Mouse (Mus musculus) thymus, postnatal 14 days (tissue): ENCODE results near the gene Nde1.

Experiments used
- DNase-seq: peaks from one replicate; pipeline ENCODE4 v3.0.0; 2021

Gene Nde1

DNA sequence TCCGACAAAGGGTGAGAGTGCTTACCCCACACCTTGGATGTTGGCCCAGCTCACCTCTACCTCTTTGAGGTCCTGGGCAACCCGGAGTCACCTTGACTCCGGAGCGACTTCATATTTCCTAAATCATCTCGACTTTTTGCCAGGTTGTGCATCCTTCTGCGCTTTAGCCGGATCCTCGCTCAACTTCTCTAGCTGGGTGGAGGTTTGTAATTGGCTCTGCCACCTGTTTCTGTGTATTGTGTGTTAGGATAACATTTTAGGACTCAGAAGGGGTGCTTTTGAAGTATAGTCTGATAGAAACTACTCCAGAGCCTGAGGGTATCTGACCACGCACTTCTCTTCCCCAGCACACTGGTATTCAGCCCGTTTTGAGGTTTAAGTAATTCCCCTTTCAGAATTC, 656 bp downstream of the Nde1 start:
- DNase-seq = no peak

- DNase-seq = no peak
Measured at GRCm38 (mm10) chr16:14166490-14166889, 3.4 kb downstream of the Nde1 start.

GRCm38 (mm10) chr16:14169706-14170105, 6.6 kb downstream of the Nde1 start:
- DNase-seq = no peak

DNA sequence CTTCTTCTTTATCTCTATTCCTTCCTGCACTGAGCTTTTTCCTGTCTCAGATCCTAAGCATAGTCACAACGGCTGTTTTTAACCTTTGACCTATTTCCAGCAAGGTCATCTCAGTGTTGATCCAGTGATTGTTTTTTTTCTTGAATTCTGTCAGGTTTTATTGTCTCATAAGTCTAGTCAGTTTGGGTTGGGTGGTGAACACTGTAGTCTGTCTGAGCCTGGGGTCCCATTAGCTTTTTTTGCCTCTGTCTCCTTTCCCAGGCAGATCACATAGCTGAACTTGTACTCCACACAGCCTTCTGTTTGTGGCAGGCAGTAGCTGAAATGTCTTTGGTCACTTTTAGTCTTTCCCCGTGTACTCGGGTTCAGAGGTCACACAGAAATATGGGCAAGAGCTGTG, 15.0 kb downstream of the Nde1 start:
- no peak for DNase-seq

- no peak for DNase-seq
Measured at GRCm38 (mm10) chr16:14180163-14180733, 17.2 kb downstream of the Nde1 start.

DNA sequence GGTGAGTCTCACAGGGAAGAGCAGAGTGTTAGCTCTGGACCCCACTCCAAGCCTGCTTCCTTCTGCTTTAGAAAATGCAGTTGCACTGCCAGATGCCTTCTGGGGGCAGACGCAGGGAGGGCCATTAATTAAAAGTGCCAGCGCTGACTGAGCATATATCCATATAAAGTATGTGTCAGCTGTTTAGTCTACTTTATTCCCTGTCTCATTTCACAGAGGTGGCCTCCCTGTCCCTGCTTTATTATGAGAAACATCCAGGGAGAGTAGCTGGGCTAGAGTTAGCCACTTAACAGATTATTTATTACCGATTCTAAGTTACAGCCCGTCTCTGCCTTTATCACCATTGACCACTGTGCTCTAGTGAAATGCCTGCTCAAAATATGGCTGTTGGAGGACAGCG, 19.3 kb downstream of the Nde1 start:
- DNase-seq = no peak

DNA sequence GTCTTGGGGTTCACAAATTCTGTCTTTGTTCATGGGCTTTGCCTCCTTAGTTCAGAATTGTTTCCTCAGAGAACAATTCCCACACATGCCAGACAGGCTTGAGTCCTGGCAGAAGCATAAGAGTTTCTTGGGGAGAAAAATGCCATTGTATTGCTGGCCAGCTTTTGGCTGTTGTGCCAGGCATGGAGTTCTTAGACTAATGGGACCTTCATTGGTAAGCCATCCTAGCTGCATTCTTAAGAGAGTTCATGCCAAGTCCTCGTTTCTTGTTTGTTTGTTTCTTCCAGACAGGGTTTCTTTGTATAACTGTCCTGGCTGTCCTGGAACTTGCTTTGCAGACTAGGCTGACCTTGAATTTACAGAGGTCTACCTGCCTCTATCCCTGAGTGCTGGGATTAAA, 20.8 kb downstream of the Nde1 start:
- DNase-seq = no peak

- no peak for DNase-seq
Measured at GRCm38 (mm10) chr16:14185516-14185915, 22.4 kb downstream of the Nde1 start.

- DNase-seq = no peak
Measured at GRCm38 (mm10) chr16:14194164-14194950, 31.3 kb downstream of the Nde1 start.

DNA sequence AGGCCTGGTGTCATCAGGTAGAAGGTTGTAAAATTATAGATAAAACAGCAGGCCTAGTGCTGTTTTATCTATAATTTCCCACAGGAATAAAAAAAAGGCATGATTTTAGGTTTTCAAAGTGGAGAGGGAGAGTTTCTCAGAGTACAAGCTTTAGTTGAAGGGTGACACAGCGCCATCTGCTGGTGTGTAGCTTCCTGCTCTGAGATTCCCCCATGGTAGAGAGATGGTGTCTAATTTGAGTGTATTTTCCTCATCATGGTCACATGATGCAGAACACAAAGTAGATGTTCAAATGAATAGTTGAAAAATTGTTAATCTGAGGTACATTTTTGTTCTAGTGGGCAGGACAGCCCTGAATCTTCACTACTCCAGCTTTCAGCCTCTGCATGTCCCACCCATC, 32.4 kb downstream of the Nde1 start:
- peak; percentile 54 for DNase-seq

DNA sequence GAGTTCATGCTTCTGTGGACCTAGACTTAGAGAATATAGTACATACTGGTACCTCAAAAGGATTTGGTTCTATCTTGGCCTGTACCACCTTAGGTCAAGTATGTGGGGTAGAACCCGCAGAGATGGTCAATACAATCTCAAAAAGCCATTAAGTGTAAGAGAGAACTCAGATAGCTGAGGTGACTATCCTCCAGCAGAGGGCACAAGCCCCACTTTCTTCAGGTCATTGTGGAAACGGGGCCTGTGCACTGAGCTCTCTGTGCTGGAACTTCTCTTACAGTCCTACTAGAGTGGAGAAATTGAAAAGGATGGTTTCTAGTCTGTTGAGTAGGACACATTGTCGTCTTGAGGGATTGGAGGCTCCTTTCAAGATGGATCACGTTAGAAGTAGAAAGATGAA, 35.7 kb downstream of the Nde1 start:
- DNase-seq = no peak

GRCm38 (mm10) chr16:14215156-14215555, 52.1 kb downstream of the Nde1 start:
- DNase-seq = no peak

DNA sequence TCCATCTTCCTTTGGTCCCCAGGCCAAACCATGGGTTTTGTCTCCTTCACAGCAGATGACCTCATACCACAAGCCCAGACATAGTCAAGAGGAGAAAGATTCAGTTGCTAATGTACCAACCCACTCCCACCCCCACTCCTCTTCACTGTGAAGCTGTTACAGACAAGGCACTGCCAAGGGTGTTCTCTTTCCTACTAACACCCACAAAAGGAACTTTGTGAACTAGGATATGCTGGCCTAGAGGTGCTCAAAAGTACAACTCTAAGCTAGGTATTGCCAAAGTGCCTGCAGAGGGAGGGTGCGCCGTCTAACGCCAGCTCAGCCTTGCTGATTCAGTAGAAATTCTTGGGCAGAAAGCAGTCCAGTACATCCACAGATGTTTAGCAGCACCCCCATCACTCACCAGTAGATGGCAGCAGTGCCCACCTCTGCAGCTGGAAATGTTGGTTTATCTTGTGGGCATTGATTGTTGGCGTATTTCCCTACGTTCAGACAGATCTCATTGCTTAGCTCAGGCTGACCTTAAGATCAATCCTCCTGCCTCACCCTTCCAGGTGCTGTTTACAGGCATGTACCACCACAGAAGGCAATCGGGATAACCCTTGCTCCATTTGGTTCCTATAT, 74.1 kb downstream of the Nde1 start:
- DNase-seq = peak; percentile 70

DNA sequence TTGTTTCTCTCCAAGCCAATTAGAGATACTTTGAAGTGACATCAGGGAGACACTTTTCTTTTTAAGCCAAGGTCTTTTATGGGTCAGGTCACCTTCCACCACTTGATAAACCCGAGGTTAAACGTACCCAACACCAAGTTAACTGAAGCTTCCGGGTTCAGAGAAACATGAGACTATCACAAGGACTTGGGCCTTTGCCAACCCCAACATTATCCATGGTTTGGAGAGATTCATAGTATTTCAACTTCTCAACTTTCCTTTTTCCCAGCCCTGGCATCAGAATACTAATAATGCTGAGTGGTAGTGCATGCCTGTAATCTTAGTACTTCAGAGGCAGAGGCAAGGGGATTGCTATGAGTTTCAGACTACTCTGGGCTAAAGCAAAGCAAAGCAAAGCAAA, 79.0 kb downstream of the Nde1 start:
- no peak for DNase-seq
